Mouse (Mus musculus): ENCODE results near the gene Zdhhc18.
A peak's percentile ranks its signal among the peaks of the same experiment; 100 is the strongest.
"Not testable (repeated sequence)": the region's sequence is repeated elsewhere in the genome, so short reads cannot be mapped to it uniquely, and the experiment has no call there.

Gene Zdhhc18

GRCm38 (mm10) chr4:133662421-133662820, 12.5 kb upstream of the Zdhhc18 start:
- no peak for DNase-seq

- DNase-seq: peak; percentile 79
Observed at GRCm38 (mm10) chr4:133660193-133661155, 10.5 kb upstream of the Zdhhc18 start.

GRCm38 (mm10) chr4:133659497-133660192, 9.7 kb upstream of the Zdhhc18 start:
- DNase-seq: peak; percentile 19

GRCm38 (mm10) chr4:133658729-133659128, 8.8 kb upstream of the Zdhhc18 start:
- DNase-seq: no peak

- no peak for DNase-seq
Observed at GRCm38 (mm10) chr4:133657829-133658458, 8.0 kb upstream of the Zdhhc18 start.

- DNase-seq: no peak
Observed at GRCm38 (mm10) chr4:133656997-133657396, 7.0 kb upstream of the Zdhhc18 start.

GRCm38 (mm10) chr4:133656294-133656693, 6.3 kb upstream of the Zdhhc18 start:
- DNase-seq: no peak

GRCm38 (mm10) chr4:133654070-133654469, 4.1 kb upstream of the Zdhhc18 start:
- not testable (repeated sequence) for DNase-seq

GRCm38 (mm10) chr4:133652746-133653145, 2.8 kb upstream of the Zdhhc18 start:
- no peak for DNase-seq

- DNase-seq: no peak
Observed at GRCm38 (mm10) chr4:133651986-133652385, 2.0 kb upstream of the Zdhhc18 start.

GRCm38 (mm10) chr4:133651445-133651844, 1.5 kb upstream of the Zdhhc18 start:
- DNase-seq: no peak

- not testable (repeated sequence) for DNase-seq
Observed at GRCm38 (mm10) chr4:133649464-133649863, 490 bp downstream of the Zdhhc18 start.

- DNase-seq: no peak
Observed at GRCm38 (mm10) chr4:133645680-133646079, 4.3 kb downstream of the Zdhhc18 start.

GRCm38 (mm10) chr4:133645195-133645594, 4.8 kb downstream of the Zdhhc18 start:
- no peak for DNase-seq

- no peak for DNase-seq
Observed at GRCm38 (mm10) chr4:133634043-133634410, 15.9 kb downstream of the Zdhhc18 start.

- DNase-seq: peak; percentile 89
Observed at GRCm38 (mm10) chr4:133633332-133634042, 16.5 kb downstream of the Zdhhc18 start.

- DNase-seq: no peak
Observed at GRCm38 (mm10) chr4:133632483-133633327, 17.2 kb downstream of the Zdhhc18 start.

GRCm38 (mm10) chr4:133631769-133632411, 18.1 kb downstream of the Zdhhc18 start:
- no peak for DNase-seq

- DNase-seq: no peak
Observed at GRCm38 (mm10) chr4:133631071-133631768, 18.7 kb downstream of the Zdhhc18 start.

- DNase-seq: no peak
Observed at GRCm38 (mm10) chr4:133630326-133630920, 19.5 kb downstream of the Zdhhc18 start.

Measured in right cerebral cortex, postnatal 25 days (tissue).